Mouse (Mus musculus): ENCODE measurements around the gene Map3k21. TPM values are rescaled to one million over a fixed set of nuclear protein-coding genes. Genes with fewer than 3 reads are reported as not detected.

Gene Map3k21
- polyA plus RNA-seq, 1 experiment, result not detected

DNA sequence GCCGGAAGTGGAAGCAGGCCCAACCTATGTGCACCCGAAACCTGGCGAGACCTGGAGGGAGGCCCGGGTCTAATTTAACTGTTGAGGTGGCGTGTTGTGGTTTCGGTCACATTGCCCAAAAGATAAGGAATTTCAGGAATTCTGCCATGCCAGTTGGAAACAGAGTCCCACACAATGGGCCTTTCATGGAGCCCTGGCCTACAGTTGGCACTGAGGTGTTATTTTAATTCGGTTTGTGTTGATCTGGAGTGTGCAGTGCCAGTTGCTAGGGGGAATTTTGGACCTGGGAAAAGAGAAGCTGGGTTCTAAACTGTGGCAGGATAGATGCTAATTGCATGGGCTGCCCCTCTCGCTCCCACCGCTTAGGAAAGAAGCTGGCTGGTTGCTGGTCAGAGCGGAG is 10.0 kb downstream of the Map3k21 start:
- TF ChIP-seq REST (IDR thresholded peaks at IDR 0.05; ENCODE audit: insufficient read depth, insufficient read length), result no peak
- no peak for TF ChIP-seq MYOD1 (IDR thresholded peaks at IDR 0.05; ENCODE audit: control insufficient read depth in 1 of 3, insufficient read length in 2 of 3, low read depth in 2 of 3)
- no peak for TF ChIP-seq CEBPB (IDR thresholded peaks at IDR 0.05; ENCODE audit: insufficient read depth, poor library complexity, severe bottlenecking)
- no peak for TF ChIP-seq SRF (IDR thresholded peaks at IDR 0.05; ENCODE audit: control insufficient read depth, insufficient read length, low read depth)
- no peak for TF ChIP-seq E2F4 (IDR thresholded peaks at IDR 0.05; ENCODE audit: insufficient read depth)
- no peak for TF ChIP-seq TCF12 (IDR thresholded peaks at IDR 0.05; ENCODE audit: insufficient read depth, poor library complexity, severe bottlenecking)
- TF ChIP-seq MAX (IDR thresholded peaks at IDR 0.05; ENCODE audit: low read depth), result no peak
- TF ChIP-seq MYOG (IDR thresholded peaks at IDR 0.05; ENCODE audit: control insufficient read depth in 1 of 3, insufficient read depth in 1 of 3, insufficient read length in 2 of 3, low read depth in 2 of 3), result no peak
- no peak for TF ChIP-seq POLR2A (IDR thresholded peaks at IDR 0.05; ENCODE audit: insufficient read length, low read depth)
- no peak for TF ChIP-seq POLR2AphosphoS2 (IDR thresholded peaks at IDR 0.05; ENCODE audit: insufficient read length, low read depth)
- no peak for TF ChIP-seq USF1 (IDR thresholded peaks at IDR 0.05; ENCODE audit: low read depth)
- no peak for TF ChIP-seq TCF3 (IDR thresholded peaks at IDR 0.05; ENCODE audit: insufficient read length, low read depth)
- Histone ChIP-seq H3K36me3 (ENCODE audit: control insufficient read depth, insufficient read depth) (no peaks in the 10 kb centered on the region), H3K4me2 (ENCODE audit: low read depth) (no peak overlapping the region), H3K27me3 (ENCODE audit: control insufficient read depth, insufficient read depth, insufficient read length) (peaks cover 7% of the 10 kb centered on the region), H3K4me3 (no peak overlapping the region), H3K79me2 (ENCODE audit: control insufficient read depth, insufficient read depth) (no peaks in the 10 kb centered on the region), H3ac (ENCODE audit: control insufficient read depth, insufficient read length) (no peak overlapping the region)

DNA sequence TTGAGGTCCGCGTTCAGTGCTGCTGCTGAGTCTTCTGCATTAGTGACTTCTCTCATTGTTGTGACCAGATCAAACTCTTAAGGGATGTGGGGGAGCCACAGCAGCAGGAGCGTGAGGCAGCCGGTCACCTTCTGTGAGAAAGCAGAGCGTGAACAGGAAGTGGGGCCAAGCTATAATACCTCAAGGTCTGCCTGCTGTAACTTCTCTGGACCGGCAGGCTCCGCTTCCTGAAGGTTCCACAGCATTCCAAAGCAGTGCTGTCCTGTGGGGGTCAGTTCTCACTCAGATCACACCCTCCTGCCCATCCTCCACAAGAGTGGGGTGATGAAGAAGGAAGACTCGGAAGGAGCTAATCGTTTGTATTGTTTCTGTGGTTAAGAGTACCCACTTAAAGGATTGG is 10.5 kb downstream of the Map3k21 start:
- H3K79me2 ChIP-seq (ENCODE audit: control insufficient read depth, insufficient read depth), result no peaks in the 10 kb centered on the region
- H3K27me3 ChIP-seq (ENCODE audit: control insufficient read depth, insufficient read depth, insufficient read length), result peaks cover 7% of the 10 kb centered on the region
- H3K36me3 ChIP-seq (ENCODE audit: control insufficient read depth, insufficient read depth), result no peaks in the 10 kb centered on the region
- H3K4me3 ChIP-seq, result no peak overlapping the region
- H3K4me2 ChIP-seq (ENCODE audit: low read depth), result no peak overlapping the region
- TF ChIP-seq MYOD1 (IDR thresholded peaks at IDR 0.05; ENCODE audit: control insufficient read depth in 1 of 3, insufficient read length in 2 of 3, low read depth in 2 of 3), result no peak
- TF ChIP-seq TCF12 (IDR thresholded peaks at IDR 0.05; ENCODE audit: insufficient read depth, poor library complexity, severe bottlenecking), result no peak
- no peak for TF ChIP-seq TCF3 (IDR thresholded peaks at IDR 0.05; ENCODE audit: insufficient read length, low read depth)
- no peak for TF ChIP-seq E2F4 (IDR thresholded peaks at IDR 0.05; ENCODE audit: insufficient read depth)
- no peak for TF ChIP-seq CEBPB (IDR thresholded peaks at IDR 0.05; ENCODE audit: insufficient read depth, poor library complexity, severe bottlenecking)
- no peak for TF ChIP-seq SRF (IDR thresholded peaks at IDR 0.05; ENCODE audit: control insufficient read depth, insufficient read length, low read depth)
- no peak for TF ChIP-seq MYOG (IDR thresholded peaks at IDR 0.05; ENCODE audit: control insufficient read depth in 1 of 3, insufficient read depth in 1 of 3, insufficient read length in 2 of 3, low read depth in 2 of 3)
- no peak for TF ChIP-seq POLR2AphosphoS2 (IDR thresholded peaks at IDR 0.05; ENCODE audit: insufficient read length, low read depth)
- no peak for TF ChIP-seq POLR2A (IDR thresholded peaks at IDR 0.05; ENCODE audit: insufficient read length, low read depth)
- TF ChIP-seq MAX (IDR thresholded peaks at IDR 0.05; ENCODE audit: low read depth), result no peak
- TF ChIP-seq USF1 (IDR thresholded peaks at IDR 0.05; ENCODE audit: low read depth), result no peak
- TF ChIP-seq REST (IDR thresholded peaks at IDR 0.05; ENCODE audit: insufficient read depth, insufficient read length), result no peak
- H3ac ChIP-seq (ENCODE audit: control insufficient read depth, insufficient read length), result no peak overlapping the region

DNA sequence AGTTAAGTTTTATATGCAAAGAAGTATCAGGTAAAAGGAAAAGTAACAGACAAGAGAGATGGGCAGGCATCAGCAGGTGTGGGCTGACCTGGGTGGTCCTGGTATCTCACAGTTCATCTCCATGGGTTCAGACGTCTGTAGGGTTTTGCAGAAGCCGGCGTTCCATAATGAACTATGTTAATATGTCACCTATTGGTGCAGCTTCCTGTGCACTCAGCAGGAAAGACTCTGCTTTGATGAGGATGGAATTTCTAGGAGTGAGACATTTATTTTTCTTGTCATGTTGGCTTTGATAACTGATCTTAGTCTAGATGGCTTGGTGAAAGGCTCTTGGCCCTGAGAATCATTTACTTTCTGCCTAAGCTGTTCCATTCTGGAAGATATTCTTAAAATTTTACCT is 12.1 kb downstream of the Map3k21 start:
- Histone ChIP-seq H3ac (ENCODE audit: control insufficient read depth, insufficient read length) (no peak overlapping the region), H3K36me3 (ENCODE audit: control insufficient read depth, insufficient read depth) (no peaks in the 10 kb centered on the region), H3K27me3 (ENCODE audit: control insufficient read depth, insufficient read depth, insufficient read length) (peaks cover under 1% of the 10 kb centered on the region), H3K4me2 (ENCODE audit: low read depth) (no peak overlapping the region), H3K79me2 (ENCODE audit: control insufficient read depth, insufficient read depth) (no peaks in the 10 kb centered on the region), H3K4me3 (no peak overlapping the region)
- TF ChIP-seq MYOG (IDR thresholded peaks at IDR 0.05; ENCODE audit: control insufficient read depth in 1 of 3, insufficient read depth in 1 of 3, insufficient read length in 2 of 3, low read depth in 2 of 3) (no peak), POLR2A (IDR thresholded peaks at IDR 0.05; ENCODE audit: insufficient read length, low read depth) (no peak), REST (IDR thresholded peaks at IDR 0.05; ENCODE audit: insufficient read depth, insufficient read length) (no peak), CEBPB (IDR thresholded peaks at IDR 0.05; ENCODE audit: insufficient read depth, poor library complexity, severe bottlenecking) (no peak), E2F4 (IDR thresholded peaks at IDR 0.05; ENCODE audit: insufficient read depth) (no peak), TCF12 (IDR thresholded peaks at IDR 0.05; ENCODE audit: insufficient read depth, poor library complexity, severe bottlenecking) (no peak), SRF (IDR thresholded peaks at IDR 0.05; ENCODE audit: control insufficient read depth, insufficient read length, low read depth) (no peak), POLR2AphosphoS2 (IDR thresholded peaks at IDR 0.05; ENCODE audit: insufficient read length, low read depth) (no peak), MAX (IDR thresholded peaks at IDR 0.05; ENCODE audit: low read depth) (no peak), TCF3 (IDR thresholded peaks at IDR 0.05; ENCODE audit: insufficient read length, low read depth) (no peak), USF1 (IDR thresholded peaks at IDR 0.05; ENCODE audit: low read depth) (no peak)

DNA sequence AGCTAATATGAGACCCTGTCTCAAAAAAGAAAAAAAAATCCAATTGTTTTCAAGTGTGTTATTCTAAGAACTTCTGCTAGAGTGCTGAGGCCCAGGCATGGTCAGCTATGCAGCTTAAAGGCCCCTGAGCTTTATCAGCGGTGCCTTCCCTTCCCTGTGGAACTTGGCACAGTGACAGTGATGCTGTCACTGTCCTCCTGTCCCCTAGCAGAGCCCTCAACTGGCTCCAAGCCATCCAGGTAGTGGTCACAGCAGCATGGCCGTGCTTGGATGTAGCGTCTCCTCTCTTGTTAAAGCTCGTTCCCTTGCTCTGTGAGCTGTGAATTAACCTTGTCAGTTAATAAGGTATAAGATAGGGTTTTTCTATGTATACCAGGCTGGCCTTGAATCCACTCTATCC is 16.4 kb downstream of the Map3k21 start:
- Histone ChIP-seq H3K27me3 (ENCODE audit: control insufficient read depth, insufficient read depth, insufficient read length) (no peaks in the 10 kb centered on the region), H3K4me2 (ENCODE audit: low read depth) (no peak overlapping the region), H3K4me3 (no peak overlapping the region), H3K79me2 (ENCODE audit: control insufficient read depth, insufficient read depth) (no peaks in the 10 kb centered on the region), H3K36me3 (ENCODE audit: control insufficient read depth, insufficient read depth) (no peaks in the 10 kb centered on the region), H3ac (ENCODE audit: control insufficient read depth, insufficient read length) (no peak overlapping the region)
- no peak for TF ChIP-seq POLR2A (IDR thresholded peaks at IDR 0.05; ENCODE audit: insufficient read length, low read depth)
- TF ChIP-seq POLR2AphosphoS2 (IDR thresholded peaks at IDR 0.05; ENCODE audit: insufficient read length, low read depth), result no peak
- no peak for TF ChIP-seq REST (IDR thresholded peaks at IDR 0.05; ENCODE audit: insufficient read depth, insufficient read length)
- no peak for TF ChIP-seq USF1 (IDR thresholded peaks at IDR 0.05; ENCODE audit: low read depth)
- no peak for TF ChIP-seq E2F4 (IDR thresholded peaks at IDR 0.05; ENCODE audit: insufficient read depth)
- TF ChIP-seq CEBPB (IDR thresholded peaks at IDR 0.05; ENCODE audit: insufficient read depth, poor library complexity, severe bottlenecking), result no peak
- TF ChIP-seq MYOG (IDR thresholded peaks at IDR 0.05; ENCODE audit: control insufficient read depth in 1 of 3, insufficient read depth in 1 of 3, insufficient read length in 2 of 3, low read depth in 2 of 3), result no peak
- TF ChIP-seq TCF3 (IDR thresholded peaks at IDR 0.05; ENCODE audit: insufficient read length, low read depth), result no peak
- TF ChIP-seq MYOD1 (IDR thresholded peaks at IDR 0.05; ENCODE audit: control insufficient read depth in 1 of 3, insufficient read length in 2 of 3, low read depth in 2 of 3), result no peak
- no peak for TF ChIP-seq SRF (IDR thresholded peaks at IDR 0.05; ENCODE audit: control insufficient read depth, insufficient read length, low read depth)
- no peak for TF ChIP-seq TCF12 (IDR thresholded peaks at IDR 0.05; ENCODE audit: insufficient read depth, poor library complexity, severe bottlenecking)
- TF ChIP-seq MAX (IDR thresholded peaks at IDR 0.05; ENCODE audit: low read depth), result no peak

All from myocyte (in vitro differentiated cells).